Mouse (Mus musculus) heart, adult 2 months (tissue): ENCODE measurements at regions not wholly inside any gene's neighbourhood (a gene's known extent, or its start where the extent isn't known, plus 50 kb on each side); places are given as distances from the start of the nearest gene placed in this dataset.
A peak's percentile ranks its signal among the peaks of the same experiment; 100 is the strongest.

Experiments used
- DNase-seq, 2 experiments: peaks; one replicate each; pipeline ENCODE4 v3.0.0; 2021
- H3K27ac ChIP-seq: fragments of 200-600 bp; 2 replicates; pipeline ENCODE4 v1.8.1; 2022
- H3K27me3 ChIP-seq: fragments of 200-500 bp; 2 replicates; pipeline ENCODE4 v1.6.1; 2012; ENCODE audit warnings: mild to moderate bottlenecking, low read length, inconsistent platforms, mixed read lengths; ENCODE audit not compliant: control insufficient read depth, insufficient read depth
- H3K36me3 ChIP-seq: fragments of 200-500 bp; 2 replicates; pipeline ENCODE4 v1.6.1; 2012; ENCODE audit warnings: low read length, inconsistent platforms; ENCODE audit not compliant: control insufficient read depth, insufficient read depth
- H3K4me1 ChIP-seq: fragments of 200-500 bp; 2 replicates; pipeline ENCODE4 v1.6.1; 2011; ENCODE audit warnings: low read length; ENCODE audit not compliant: control insufficient read depth, insufficient read depth
- H3K4me3 ChIP-seq: fragments of 200-600 bp; 2 replicates; pipeline ENCODE4 v1.8.1; 2022
- H3K79me2 ChIP-seq: fragments of 200-500 bp; replicated peaks from 2 replicates; pipeline ENCODE4 v1.6.1; 2012; ENCODE audit warnings: mild to moderate bottlenecking, inconsistent platforms, low read length, moderate library complexity, mixed read lengths; ENCODE audit not compliant: control insufficient read depth, insufficient read depth
- H3K9ac ChIP-seq: fragments of 200-500 bp; 2 replicates; pipeline ENCODE4 v1.6.1; 2012; ENCODE audit warnings: low read depth, mild to moderate bottlenecking, control low read depth, inconsistent platforms, low read length, mixed read lengths
- CTCF ChIP-seq: fragments of 200-600 bp; IDR thresholded peaks from 2 replicates; pipeline ENCODE4 v1.8.1; 2022; ENCODE audit warnings: antibody characterized with exemption, mild to moderate bottlenecking, moderate library complexity
- EP300 ChIP-seq: fragments of 200-500 bp; IDR thresholded peaks from 2 replicates; pipeline ENCODE4 v1.6.1; 2011; ENCODE audit warnings: low read depth, low read length, control low read depth; ENCODE audit not compliant: insufficient read depth
- POLR2A ChIP-seq: fragments of 200-500 bp; IDR thresholded peaks from 2 replicates; pipeline ENCODE4 v1.6.1; 2011; ENCODE audit warnings: mild to moderate bottlenecking, low read depth, low read length, control low read depth; ENCODE audit not compliant: insufficient read depth
- WGBS: fragments of 180-500 bp; shearing (Covaris S2); methylation state at CpG from one replicate; pipeline ENCODE4 v1.1.7; 2018; 5-methylcytosine and 5-hydroxymethylcytosine counted together
- intact Hi-C: fragments of 180-260 bp; cut with DNase I; formaldehyde crosslinking; loops from one replicate; pipeline ENCODE4 v1.15.1; 2025

DNA sequence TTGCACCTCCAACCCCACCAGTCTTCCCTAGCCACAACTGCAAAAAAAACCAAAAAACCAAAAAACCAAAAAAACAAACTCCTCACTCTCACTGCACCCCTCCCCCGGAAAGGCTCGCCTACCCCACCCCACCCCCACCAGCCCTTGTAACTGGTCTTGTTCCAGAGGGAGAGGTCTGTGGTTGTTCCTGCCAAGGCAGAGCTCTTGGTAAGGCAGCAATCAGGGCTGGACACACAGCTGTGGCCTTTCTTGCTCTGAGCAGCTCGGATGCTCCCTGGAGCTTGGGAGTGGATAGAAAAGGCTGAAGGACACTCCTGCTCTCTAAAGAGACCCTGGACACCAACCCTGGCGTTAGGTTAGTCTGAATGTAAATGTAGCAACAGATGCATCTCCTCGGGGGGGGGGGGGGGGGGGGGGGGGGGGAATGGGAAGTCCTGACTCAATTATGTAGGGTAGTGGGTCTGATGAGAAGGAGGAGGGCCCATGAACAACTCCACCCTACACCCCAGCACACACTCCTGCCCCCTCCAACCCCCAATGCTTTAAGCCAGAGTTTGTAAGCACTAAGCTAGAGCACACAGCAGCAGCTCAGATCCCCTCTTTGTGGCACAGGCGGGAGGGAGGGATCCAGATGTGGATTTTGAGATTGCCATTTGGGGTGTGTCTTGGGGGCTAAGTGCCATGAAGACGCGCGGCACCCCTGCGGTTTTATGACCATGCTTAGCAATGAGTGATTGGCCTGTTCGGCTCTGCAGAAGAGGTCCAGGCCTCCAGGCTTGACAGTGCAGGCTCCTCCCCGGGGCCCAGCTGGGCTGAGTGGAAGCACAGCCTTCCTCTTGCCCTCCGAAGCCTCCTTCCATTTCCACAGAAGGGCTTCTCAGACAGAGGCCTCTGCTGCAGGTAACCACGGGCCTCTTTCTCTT, 121.0 kb upstream of the Dynlrb2 start:
- intact Hi-C loops: no loop called here
- WGBS: 52% methylated on average over 13 of the region's 14 CpGs

GRCm38 (mm10) chr8:116383036-116383435, 121.7 kb upstream of the Dynlrb2 start:
- DNase-seq: peak; percentile 41 to 60
- no peak for TF ChIP-seq POLR2A
- no peak for TF ChIP-seq EP300
- TF ChIP-seq CTCF: no peak
- no peaks in the 10 kb centered on the region for H3K79me2 ChIP-seq
- intact Hi-C loops: no loop called here
- WGBS: 54% methylated on average over 8 of the region's 8 CpGs
- H3K27me3 ChIP-seq: no peaks in the 10 kb centered on the region
- H3K36me3 ChIP-seq: no peaks in the 10 kb centered on the region
- no peak overlapping the region for H3K4me3 ChIP-seq
- H3K9ac ChIP-seq: no peak overlapping the region
- H3K4me1 ChIP-seq: no peaks in the 10 kb centered on the region
- no peak overlapping the region for H3K27ac ChIP-seq

More for the DNA sequence above, 121.0 kb upstream of the Dynlrb2 start:
- Histone ChIP-seq H3K9ac (no peak overlapping the region), H3K4me3 (no peak overlapping the region), H3K27me3 (no peaks in the 10 kb centered on the region), H3K79me2 (no peaks in the 10 kb centered on the region), H3K4me1 (no peaks in the 10 kb centered on the region), H3K36me3 (no peaks in the 10 kb centered on the region), H3K27ac (no peak overlapping the region)
- peak in 1 of 2 experiments; percentile 48 for DNase-seq
- no peak for TF ChIP-seq POLR2A
- TF ChIP-seq EP300: no peak
- TF ChIP-seq CTCF: no peak

- Histone ChIP-seq H3K36me3 (no peaks in the 10 kb centered on the region), H3K4me3 (no peak overlapping the region), H3K27ac (no peak overlapping the region), H3K4me1 (no peaks in the 10 kb centered on the region), H3K79me2 (no peaks in the 10 kb centered on the region), H3K27me3 (no peaks in the 10 kb centered on the region), H3K9ac (no peak overlapping the region)
- DNase-seq: no peak
- WGBS: 81% methylated on average over 4 of the region's 4 CpGs
- intact Hi-C loops: no loop called here
- TF ChIP-seq POLR2A: no peak
These were observed 124.2 kb upstream of the Dynlrb2 start for GRCm38 (mm10) chr8:116380601-116381000.

DNA sequence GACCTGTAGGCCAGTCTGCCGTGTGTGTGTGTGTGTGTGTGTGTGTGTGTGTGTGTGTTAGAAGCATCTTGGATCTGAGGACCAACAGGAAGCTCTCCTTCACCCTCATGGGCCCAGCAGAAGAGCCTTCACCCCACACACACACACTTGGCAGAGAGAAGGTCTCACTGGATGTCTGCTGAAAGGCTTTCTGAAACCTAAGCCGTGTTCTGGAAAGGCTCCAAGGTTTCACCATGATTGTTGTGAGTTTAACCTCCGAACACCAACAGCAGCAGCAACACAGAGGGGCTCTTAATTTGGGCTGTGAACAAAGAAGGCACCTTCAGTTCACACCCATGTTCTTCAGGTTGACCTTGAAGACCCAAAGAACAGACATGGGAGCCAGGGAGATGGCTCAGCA, 124.9 kb upstream of the Dynlrb2 start:
- H3K79me2 ChIP-seq: no peaks in the 10 kb centered on the region
- no peak overlapping the region for H3K4me3 ChIP-seq
- H3K27ac ChIP-seq: no peak overlapping the region
- no peaks in the 10 kb centered on the region for H3K27me3 ChIP-seq
- no peaks in the 10 kb centered on the region for H3K4me1 ChIP-seq
- no peaks in the 10 kb centered on the region for H3K36me3 ChIP-seq
- TF ChIP-seq POLR2A (no peak), EP300 (no peak), CTCF (no peak)
- no peak overlapping the region for H3K9ac ChIP-seq
- WGBS: 38% methylated on average over 3 of the region's 3 CpGs
- DNase-seq: no peak
- intact Hi-C loops: no loop called here

GRCm38 (mm10) chr8:116375758-116376157, 129.0 kb upstream of the Dynlrb2 start:
- TF ChIP-seq POLR2A (no peak), CTCF (no peak), EP300 (no peak)
- no peaks in the 10 kb centered on the region for H3K27me3 ChIP-seq
- no peak overlapping the region for H3K9ac ChIP-seq
- H3K4me1 ChIP-seq: no peaks in the 10 kb centered on the region
- intact Hi-C loops: no loop called here
- no peak overlapping the region for H3K4me3 ChIP-seq
- WGBS: 46% methylated on average over 5 of the region's 5 CpGs
- no peaks in the 10 kb centered on the region for H3K79me2 ChIP-seq
- no peaks in the 10 kb centered on the region for H3K36me3 ChIP-seq
- no peak overlapping the region for H3K27ac ChIP-seq
- DNase-seq: no peak

- H3K4me1 ChIP-seq: no peaks in the 10 kb centered on the region
- no peak overlapping the region for H3K4me3 ChIP-seq
- no peak for TF ChIP-seq EP300
- TF ChIP-seq POLR2A: no peak
- peak; percentile 44 for TF ChIP-seq CTCF
- H3K27me3 ChIP-seq: no peaks in the 10 kb centered on the region
- no peak overlapping the region for H3K27ac ChIP-seq
- H3K9ac ChIP-seq: no peak overlapping the region
- no peak for DNase-seq
- H3K79me2 ChIP-seq: no peaks in the 10 kb centered on the region
- 67% methylated on average over 4 of the region's 4 CpGs for WGBS
- no peaks in the 10 kb centered on the region for H3K36me3 ChIP-seq
- intact Hi-C loops: no loop called here
These were observed 131.7 kb upstream of the Dynlrb2 start for GRCm38 (mm10) chr8:116373063-116373462.
